Mouse (Mus musculus) monocyte, adult 2 months (primary cell): ENCODE data around the gene Nop56.

Experiments used
- DNase-seq, 2 experiments: peaks; one replicate each; pipeline ENCODE4 v3.0.0; 2022; ENCODE audit warnings: low spot score in 2 of 2, low read depth in 1 of 2

Nop56 gene

GRCm38 (mm10) chr2:130295331-130296133 lies 21.3 kb downstream of the Nop56 start:
- no peak for DNase-seq

- no peak for DNase-seq
Observed at GRCm38 (mm10) chr2:130296134-130296745, 22.0 kb downstream of the Nop56 start.

- no peak for DNase-seq
Observed at GRCm38 (mm10) chr2:130297580-130297979, 23.4 kb downstream of the Nop56 start.

GRCm38 (mm10) chr2:130303014-130303413 lies 28.8 kb downstream of the Nop56 start:
- no peak for DNase-seq

- DNase-seq = no peak
Observed at GRCm38 (mm10) chr2:130327057-130327456, 52.8 kb downstream of the Nop56 start.
